Mouse (Mus musculus) adrenal gland, postnatal 14 days (tissue): ENCODE results near the gene Ttc9c. TPM values are rescaled to one million over a fixed set of nuclear protein-coding genes. Genes with fewer than 3 reads are reported as not detected.

ENCODE experiments used
- DNase-seq: peaks from one replicate; pipeline ENCODE4 v3.0.0; 2021; ENCODE audit warnings: mixed read lengths
- total RNA-seq: library from RNA; stranded (reverse); gene quantifications from 2 replicates; pipeline ENCODE4 v1.2.3, GENCODE M21; 2021

Gene Ttc9c
- total RNA-seq, 1 experiment from 2014 or later = 29.6 TPM

DNA sequence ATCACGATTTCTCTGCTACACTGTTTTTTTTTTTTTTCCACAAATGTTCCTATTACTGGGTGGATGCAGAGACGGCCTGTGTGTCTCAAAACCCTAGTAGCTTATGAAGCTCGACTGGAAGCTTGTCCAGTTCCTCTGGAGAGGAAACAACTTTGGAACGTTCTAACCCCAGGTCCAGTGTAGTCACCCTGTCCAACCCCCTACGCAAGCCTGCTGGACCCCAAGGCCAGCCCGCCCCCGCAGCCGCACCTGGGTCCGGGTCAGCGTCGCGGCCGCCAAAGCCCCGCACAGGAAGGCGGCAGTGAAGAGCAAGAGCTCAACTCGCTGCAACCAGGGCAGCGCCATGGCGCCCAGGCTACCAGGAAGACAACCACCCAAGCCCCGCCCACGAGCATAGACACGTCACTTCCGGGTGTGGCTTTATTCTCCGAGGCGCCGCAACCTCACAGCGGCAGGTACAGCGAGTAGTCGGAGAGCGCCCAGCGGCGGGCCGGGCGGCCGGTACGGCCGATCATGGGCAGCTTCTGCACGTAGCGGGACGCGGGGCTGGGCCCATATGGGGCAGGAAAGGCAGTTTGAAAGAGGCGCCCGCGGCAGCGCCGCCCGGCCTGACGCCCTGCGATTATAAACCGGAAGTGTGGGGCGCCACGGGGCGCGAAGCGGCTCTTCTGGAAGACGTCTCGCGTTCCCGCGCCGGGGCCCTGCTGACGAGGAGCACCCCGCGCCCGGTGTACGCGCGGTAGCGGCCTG is 44.9 kb downstream of the Ttc9c start, which contains the start of gene Tmem179b:
Gene Tmem179b (minus strand): TSS at position 382 of the 750 bp plus-strand sequence.
- DNase-seq = peak; percentile 98

DNA sequence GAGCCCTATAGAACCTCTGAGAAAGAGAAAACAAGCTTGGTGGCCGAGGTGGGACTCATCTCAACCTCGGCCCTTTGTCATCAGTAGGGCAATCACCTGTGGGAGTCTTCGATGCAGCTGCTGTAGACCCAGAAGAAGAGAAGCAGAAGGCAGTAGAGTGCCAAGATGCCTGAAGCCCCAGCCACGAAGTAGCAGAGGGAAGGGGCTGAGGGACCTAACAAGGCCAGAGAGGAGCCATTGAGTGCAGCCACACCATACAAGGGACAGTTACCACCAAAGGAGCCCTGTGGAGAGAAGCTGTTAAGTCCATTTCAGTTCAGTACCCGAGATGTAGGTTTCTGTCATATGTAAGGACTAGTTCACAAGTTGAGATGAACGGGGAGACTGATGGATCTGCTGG is 45.7 kb downstream of the Ttc9c start:
- no peak for DNase-seq

DNA sequence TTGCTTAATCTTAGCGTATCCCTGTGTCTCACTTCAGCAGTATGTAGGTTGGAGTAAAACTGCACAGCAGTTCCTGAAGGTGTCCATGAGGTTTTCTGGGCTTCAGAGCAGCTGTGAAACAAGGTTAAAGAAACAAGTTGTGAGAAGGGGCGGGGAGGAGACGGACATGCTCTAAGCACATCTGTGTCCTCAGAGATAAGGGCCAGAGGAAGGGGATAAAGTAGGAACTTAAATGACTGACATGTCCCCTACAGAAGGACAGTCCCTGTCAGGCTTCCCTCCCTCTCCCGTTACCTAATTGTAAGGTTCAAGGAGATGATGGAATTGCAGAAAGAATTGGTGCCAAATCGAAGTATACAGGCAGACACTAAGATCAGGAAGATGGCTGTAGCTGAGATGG is 46.1 kb downstream of the Ttc9c start:
- DNase-seq = no peak

DNA sequence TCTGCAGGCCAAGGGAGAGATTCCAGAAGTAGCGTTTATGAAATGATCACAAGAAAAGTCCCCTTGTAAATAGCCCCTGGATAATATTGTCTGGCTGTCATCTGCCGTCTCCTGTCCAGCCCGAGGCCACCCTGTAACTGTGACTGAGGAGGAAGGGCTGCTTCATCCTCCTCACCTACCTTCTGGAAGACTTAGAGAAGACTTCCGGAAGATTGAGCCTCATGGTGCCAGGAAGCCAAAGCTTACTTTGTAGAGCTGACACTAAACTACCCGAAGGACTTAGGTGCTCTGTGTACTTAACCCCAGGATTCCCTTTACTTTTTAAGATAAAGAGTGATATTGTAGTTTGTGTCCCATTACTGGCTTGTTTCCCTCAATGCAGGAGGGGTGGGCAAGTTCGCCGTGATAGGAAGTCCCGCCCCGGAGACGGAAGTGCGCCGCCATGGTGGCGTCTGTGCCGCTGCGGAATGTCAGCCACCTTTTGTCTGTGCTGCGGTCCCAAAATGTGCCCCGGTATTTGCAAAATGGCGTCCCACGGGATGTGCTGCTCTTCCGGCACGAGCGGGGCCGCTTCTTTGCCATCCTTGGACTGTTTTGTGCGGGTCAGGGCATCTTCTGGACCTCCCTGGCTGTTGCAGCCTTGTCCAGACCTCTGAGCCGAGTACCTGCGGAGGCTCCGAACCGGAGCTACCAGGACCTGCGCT is 48.4 kb downstream of the Ttc9c start, which contains the start of gene Tmem223:
Gene Tmem223 (plus strand): TSS at position 430 of the 704 bp plus-strand sequence.
- DNase-seq = peak; percentile 93

DNA sequence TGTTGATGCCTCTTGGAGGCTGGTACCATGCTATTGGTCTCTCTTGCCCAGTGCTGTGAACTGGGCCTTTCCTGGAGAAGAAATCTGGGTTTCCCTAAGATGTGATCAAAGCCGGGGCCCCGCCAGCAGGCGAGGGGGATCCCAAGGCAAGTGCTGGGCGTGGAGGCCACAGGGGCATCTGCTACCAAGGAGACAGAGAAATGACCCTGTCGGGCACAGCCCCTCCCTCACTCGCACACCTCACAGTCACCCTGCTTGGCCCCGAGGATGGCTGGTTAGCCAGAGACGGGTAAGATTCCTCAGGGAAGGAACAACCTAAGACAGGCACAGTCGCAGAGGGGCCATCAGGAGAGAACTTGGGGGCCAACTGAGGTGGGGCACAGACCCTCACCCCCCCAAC is 53.6 kb downstream of the Ttc9c start:
- DNase-seq = no peak

DNA sequence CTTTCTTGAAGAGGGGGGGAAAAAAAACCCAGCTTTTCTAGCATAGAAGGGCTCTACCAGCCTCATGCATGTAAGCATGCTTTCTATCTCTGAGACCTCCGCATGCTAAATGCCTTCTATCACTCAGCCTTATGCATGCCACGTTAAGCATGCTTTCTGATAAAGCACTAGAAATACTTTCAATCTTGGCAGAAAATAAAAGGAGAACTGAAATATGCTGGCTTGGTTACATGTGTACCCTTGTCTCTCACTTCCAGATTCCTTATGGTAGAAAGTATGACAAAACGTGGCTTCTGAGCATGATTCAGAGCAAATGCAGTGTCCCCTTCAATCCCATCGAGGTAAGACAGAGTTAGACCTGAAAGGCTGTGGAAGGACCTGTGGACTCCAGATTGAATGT is 55.9 kb downstream of the Ttc9c start:
- DNase-seq = no peak

DNA sequence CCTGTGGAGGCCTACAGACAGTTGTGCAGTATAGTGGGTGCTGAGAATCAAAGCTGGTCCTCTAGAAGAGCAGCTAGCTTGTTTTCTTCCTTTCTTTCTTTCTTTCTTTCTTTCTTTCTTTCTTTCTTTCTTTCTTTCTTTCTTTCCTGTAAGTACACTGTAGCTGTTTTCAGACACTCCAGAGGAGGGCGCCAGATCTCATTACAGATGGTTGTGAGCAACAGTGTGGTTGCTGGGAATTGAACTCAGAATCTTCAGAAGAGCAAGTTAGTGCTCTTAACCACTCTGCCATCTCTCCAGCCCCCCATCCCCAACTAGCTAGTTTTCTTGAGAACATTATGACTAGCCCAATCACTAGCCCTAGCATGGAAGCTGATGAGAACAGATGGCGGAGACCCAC is 58.4 kb downstream of the Ttc9c start:
- DNase-seq = no peak

Other genes starting within 250 kb of the Ttc9c start
- gene Slc22a8, start 228.1 kb downstream of the Ttc9c start, total RNA-seq = 0.15 and 0.53 TPM in 2 replicates
- gene Slc22a6, start 201.3 kb downstream of the Ttc9c start, total RNA-seq = not detected in 2 replicates
- 1.5 and 2.4 TPM in 2 replicates for gene Chrm1, start 155.5 kb downstream of the Ttc9c start, total RNA-seq
- 178 and 199 TPM in 2 replicates for gene Slc3a2, start 96.0 kb downstream of the Ttc9c start, total RNA-seq
- 50.8 and 68.2 TPM in 2 replicates for gene Wdr74, start 83.5 kb downstream of the Ttc9c start, total RNA-seq
- 2.3 and 2.4 TPM in 2 replicates for gene 1700092M07Rik, start 78.6 kb downstream of the Ttc9c start, total RNA-seq
- 77.9 and 90.8 TPM in 2 replicates for gene Stx5a, start 77.9 kb downstream of the Ttc9c start, total RNA-seq
- gene Nxf1, start 62.3 kb downstream of the Ttc9c start, total RNA-seq = 110 and 120 TPM in 2 replicates
- gene Tmem223, start 48.3 kb downstream of the Ttc9c start, total RNA-seq = 102 and 111 TPM in 2 replicates
- gene Tmem179b, start 44.9 kb downstream of the Ttc9c start, total RNA-seq = 44.7 and 45.9 TPM in 2 replicates
- gene Taf6l, start 32.9 kb downstream of the Ttc9c start, total RNA-seq = 15.2 and 18.2 TPM in 2 replicates
- 85.2 and 89.1 TPM in 2 replicates for gene Polr2g, start 20.8 kb downstream of the Ttc9c start, total RNA-seq
- 2.4 and 2.9 TPM in 2 replicates for gene Zbtb3, start 16.8 kb downstream of the Ttc9c start, total RNA-seq
- 77.0 and 79.6 TPM in 2 replicates for gene Hnrnpul2, start 677 bp upstream of the Ttc9c start, total RNA-seq
- gene AC129217.1, start 10.4 kb upstream of the Ttc9c start, total RNA-seq = 7.5 TPM in 1 of 2 replicates, not detected in the other
- 143 and 153 TPM in 2 replicates for gene Bscl2, start 18.1 kb upstream of the Ttc9c start, total RNA-seq
- gene Gng3, start 19.9 kb upstream of the Ttc9c start, total RNA-seq = 6.4 and 9.3 TPM in 2 replicates
- 3.8 and 4.1 TPM in 2 replicates for gene Lrrn4cl, start 31.4 kb upstream of the Ttc9c start, total RNA-seq
- gene Ubxn1, start 52.2 kb upstream of the Ttc9c start, total RNA-seq = 214 and 218 TPM in 2 replicates
- 80.7 and 82.8 TPM in 2 replicates for gene Uqcc3, start 61.6 kb upstream of the Ttc9c start, total RNA-seq
- 4.6 and 13.6 TPM in 2 replicates for gene Lbhd1, start 64.4 kb upstream of the Ttc9c start, total RNA-seq
- not detected in 2 replicates for gene Gm49403, start 64.6 kb upstream of the Ttc9c start, total RNA-seq
- gene 1810009A15Rik, start 69.5 kb upstream of the Ttc9c start, total RNA-seq = 42.4 and 46.2 TPM in 2 replicates
- 6.0 TPM in 1 of 2 replicates, not detected in the other for gene Gm49416, start 69.6 kb upstream of the Ttc9c start, total RNA-seq
- 22.5 and 23.1 TPM in 2 replicates for gene Ints5, start 73.7 kb upstream of the Ttc9c start, total RNA-seq
- gene Ganab, start 78.7 kb upstream of the Ttc9c start, total RNA-seq = 162 and 164 TPM in 2 replicates
- 52.1 and 53.8 TPM in 2 replicates for gene B3gat3, start 101.0 kb upstream of the Ttc9c start, total RNA-seq
- gene Rom1, start 110.0 kb upstream of the Ttc9c start, total RNA-seq = 25.7 and 33.3 TPM in 2 replicates
- 45.4 and 49.5 TPM in 2 replicates for gene Eml3, start 110.2 kb upstream of the Ttc9c start, total RNA-seq
- 93.1 and 105 TPM in 2 replicates for gene Mta2, start 122.5 kb upstream of the Ttc9c start, total RNA-seq
- 20.2 and 21.7 TPM in 2 replicates for gene Tut1, start 134.5 kb upstream of the Ttc9c start, total RNA-seq
- gene Eef1g, start 147.7 kb upstream of the Ttc9c start, total RNA-seq = 355 and 413 TPM in 2 replicates
- gene Ahnak, start 170.0 kb upstream of the Ttc9c start, total RNA-seq = 157 and 186 TPM in 2 replicates